Mouse (Mus musculus): Measurements from ENCODE around the gene Ift43. TPM values are rescaled to one million over a fixed set of nuclear protein-coding genes. Genes with fewer than 3 reads are reported as not detected.

The Ift43 gene
- polyA plus RNA-seq, 1 experiment from 2014 or later: 116 TPM

- H3K4me3 ChIP-seq (ENCODE audit: low read length): no peak overlapping the region
- no peaks in the 10 kb centered on the region for H3K27me3 ChIP-seq (ENCODE audit: control insufficient read depth, insufficient read depth, low read length)
- no peak overlapping the region for H3K9ac ChIP-seq (ENCODE audit: low read length)
- peaks cover 8% of the 10 kb centered on the region for H3K4me1 ChIP-seq (ENCODE audit: control insufficient read depth, insufficient read depth, low read length)
- no peak for ATAC-seq (replicated peaks; ENCODE audit: extremely low read depth, insufficient read depth, low FRiP score)
- WGBS: 63% methylated on average over 6 of the region's 6 CpGs
- no peak overlapping the region for H3K27ac ChIP-seq (ENCODE audit: low read length)
- no peaks in the 10 kb centered on the region for H3K9me3 ChIP-seq (replicated peaks; ENCODE audit: control insufficient read depth, low read length)
- no peak overlapping the region for H3K4me2 ChIP-seq (ENCODE audit: low read depth, low read length)
- peaks cover 2% of the 10 kb centered on the region; the same call in 1 of the 2 replicates for H3K36me3 ChIP-seq (ENCODE audit: control insufficient read depth, insufficient read depth)
Measured at GRCm38 (mm10) chr12:86128122-86128521, 45.8 kb downstream of the Ift43 start.

GRCm38 (mm10) chr12:86129005-86129404 lies 46.7 kb downstream of the Ift43 start:
- Histone ChIP-seq H3K4me1 (ENCODE audit: control insufficient read depth, insufficient read depth, low read length) (peaks cover 8% of the 10 kb centered on the region), H3K4me2 (ENCODE audit: low read depth, low read length) (no peak overlapping the region), H3K4me3 (ENCODE audit: low read length) (no peak overlapping the region), H3K27ac (ENCODE audit: low read length) (no peak overlapping the region), H3K9ac (ENCODE audit: low read length) (no peak overlapping the region), H3K36me3 (ENCODE audit: control insufficient read depth, insufficient read depth) (no peaks in the 10 kb centered on the region; the same call in 1 of the 2 replicates), H3K9me3 (replicated peaks; ENCODE audit: control insufficient read depth, low read length) (no peaks in the 10 kb centered on the region), H3K27me3 (ENCODE audit: control insufficient read depth, insufficient read depth, low read length) (no peaks in the 10 kb centered on the region)
- 88% methylated on average over 8 of the region's 8 CpGs for WGBS
- ATAC-seq (replicated peaks; ENCODE audit: extremely low read depth, insufficient read depth, low FRiP score): no peak

GRCm38 (mm10) chr12:86129696-86130095 lies 47.4 kb downstream of the Ift43 start:
- Histone ChIP-seq H3K36me3 (ENCODE audit: control insufficient read depth, insufficient read depth) (no peaks in the 10 kb centered on the region), H3K27ac (ENCODE audit: low read length) (no peak overlapping the region), H3K4me2 (ENCODE audit: low read depth, low read length) (no peak overlapping the region), H3K9ac (ENCODE audit: low read length) (no peak overlapping the region; the same call in 1 of the 2 replicates), H3K4me1 (ENCODE audit: control insufficient read depth, insufficient read depth, low read length) (peaks cover 9% of the 10 kb centered on the region), H3K9me3 (replicated peaks; ENCODE audit: control insufficient read depth, low read length) (no peaks in the 10 kb centered on the region), H3K4me3 (ENCODE audit: low read length) (no peak overlapping the region), H3K27me3 (ENCODE audit: control insufficient read depth, insufficient read depth, low read length) (no peaks in the 10 kb centered on the region)
- no peak for ATAC-seq (replicated peaks; ENCODE audit: extremely low read depth, insufficient read depth, low FRiP score)
- 32% methylated on average over 10 of the region's 10 CpGs for WGBS

- no peak overlapping the region for H3K4me3 ChIP-seq (ENCODE audit: low read length)
- no peak overlapping the region for H3K27ac ChIP-seq (ENCODE audit: low read length)
- H3K36me3 ChIP-seq (ENCODE audit: control insufficient read depth, insufficient read depth): no peaks in the 10 kb centered on the region
- no peak for ATAC-seq (replicated peaks; ENCODE audit: extremely low read depth, insufficient read depth, low FRiP score)
- 19% methylated on average over 2 of the region's 2 CpGs for WGBS
- no peaks in the 10 kb centered on the region for H3K27me3 ChIP-seq (ENCODE audit: control insufficient read depth, insufficient read depth, low read length)
- peaks cover 19% of the 10 kb centered on the region for H3K4me1 ChIP-seq (ENCODE audit: control insufficient read depth, insufficient read depth, low read length)
- no peak overlapping the region for H3K9ac ChIP-seq (ENCODE audit: low read length)
- H3K4me2 ChIP-seq (ENCODE audit: low read depth, low read length): no peak overlapping the region
- no peaks in the 10 kb centered on the region for H3K9me3 ChIP-seq (replicated peaks; ENCODE audit: control insufficient read depth, low read length)
Measured at GRCm38 (mm10) chr12:86132799-86133198, 50.5 kb downstream of the Ift43 start.

- H3K4me2 ChIP-seq (ENCODE audit: low read depth, low read length): no peak overlapping the region
- no peak overlapping the region for H3K9ac ChIP-seq (ENCODE audit: low read length)
- ATAC-seq (replicated peaks; ENCODE audit: extremely low read depth, insufficient read depth, low FRiP score): no peak
- no peak overlapping the region for H3K4me3 ChIP-seq (ENCODE audit: low read length)
- no peak overlapping the region for H3K27ac ChIP-seq (ENCODE audit: low read length)
- H3K9me3 ChIP-seq (replicated peaks; ENCODE audit: control insufficient read depth, low read length): no peaks in the 10 kb centered on the region
- H3K36me3 ChIP-seq (ENCODE audit: control insufficient read depth, insufficient read depth): 0 out of 2 replicates have a peak, but pooled peaks cover 5% of the 10 kb centered on the region
- peaks cover 10% of the 10 kb centered on the region for H3K4me1 ChIP-seq (ENCODE audit: control insufficient read depth, insufficient read depth, low read length)
- H3K27me3 ChIP-seq (ENCODE audit: control insufficient read depth, insufficient read depth, low read length): no peaks in the 10 kb centered on the region
- 61% methylated on average over 4 of the region's 4 CpGs for WGBS
Measured at GRCm38 (mm10) chr12:86135691-86136090, 53.4 kb downstream of the Ift43 start.

GRCm38 (mm10) chr12:86138696-86139095 lies 56.4 kb downstream of the Ift43 start:
- Histone ChIP-seq H3K4me1 (ENCODE audit: control insufficient read depth, insufficient read depth, low read length) (peaks cover 10% of the 10 kb centered on the region), H3K27me3 (ENCODE audit: control insufficient read depth, insufficient read depth, low read length) (no peaks in the 10 kb centered on the region), H3K27ac (ENCODE audit: low read length) (no peak overlapping the region), H3K4me2 (ENCODE audit: low read depth, low read length) (no peak overlapping the region), H3K9me3 (replicated peaks; ENCODE audit: control insufficient read depth, low read length) (no peaks in the 10 kb centered on the region), H3K36me3 (ENCODE audit: control insufficient read depth, insufficient read depth) (0 out of 2 replicates have a peak, but pooled peaks cover 5% of the 10 kb centered on the region), H3K4me3 (ENCODE audit: low read length) (no peak overlapping the region), H3K9ac (ENCODE audit: low read length) (no peak overlapping the region)
- 89% methylated on average over 9 of the region's 9 CpGs for WGBS
- ATAC-seq (replicated peaks; ENCODE audit: extremely low read depth, insufficient read depth, low FRiP score): no peak

GRCm38 (mm10) chr12:86142389-86142788 lies 60.0 kb downstream of the Ift43 start:
- H3K9me3 ChIP-seq (replicated peaks; ENCODE audit: control insufficient read depth, low read length): no peaks in the 10 kb centered on the region
- no peaks in the 10 kb centered on the region for H3K27me3 ChIP-seq (ENCODE audit: control insufficient read depth, insufficient read depth, low read length)
- 83% methylated on average over 1 of the region's 1 CpGs for WGBS
- H3K9ac ChIP-seq (ENCODE audit: low read length): no peak overlapping the region
- H3K27ac ChIP-seq (ENCODE audit: low read length): no peak overlapping the region
- H3K4me3 ChIP-seq (ENCODE audit: low read length): no peak overlapping the region
- H3K36me3 ChIP-seq (ENCODE audit: control insufficient read depth, insufficient read depth): peaks cover 7% of the 10 kb centered on the region; the same call in 1 of the 2 replicates
- no peaks in the 10 kb centered on the region for H3K4me1 ChIP-seq (ENCODE audit: control insufficient read depth, insufficient read depth, low read length)
- no peak overlapping the region for H3K4me2 ChIP-seq (ENCODE audit: low read depth, low read length)
- no peak for ATAC-seq (replicated peaks; ENCODE audit: extremely low read depth, insufficient read depth, low FRiP score)

- Histone ChIP-seq H3K9me3 (replicated peaks; ENCODE audit: control insufficient read depth, low read length) (no peaks in the 10 kb centered on the region; the same call in none of the 2 replicates), H3K4me1 (ENCODE audit: control insufficient read depth, insufficient read depth, low read length) (no peaks in the 10 kb centered on the region), H3K4me2 (ENCODE audit: low read depth, low read length) (no peak overlapping the region), H3K27ac (ENCODE audit: low read length) (no peak overlapping the region), H3K27me3 (ENCODE audit: control insufficient read depth, insufficient read depth, low read length) (no peaks in the 10 kb centered on the region), H3K36me3 (ENCODE audit: control insufficient read depth, insufficient read depth) (peaks cover 6% of the 10 kb centered on the region; the same call in 1 of the 2 replicates), H3K9ac (ENCODE audit: low read length) (no peak overlapping the region), H3K4me3 (ENCODE audit: low read length) (no peak overlapping the region)
- 93% methylated on average over 3 of the region's 3 CpGs for WGBS
- ATAC-seq (replicated peaks; ENCODE audit: extremely low read depth, insufficient read depth, low FRiP score): no peak
Measured at GRCm38 (mm10) chr12:86146246-86146645, 63.9 kb downstream of the Ift43 start.

GRCm38 (mm10) chr12:86148271-86148670 lies 65.9 kb downstream of the Ift43 start:
- no peak for ATAC-seq (replicated peaks; ENCODE audit: extremely low read depth, insufficient read depth, low FRiP score)
- H3K9me3 ChIP-seq (replicated peaks; ENCODE audit: control insufficient read depth, low read length): no peaks in the 10 kb centered on the region; the same call in none of the 2 replicates
- H3K9ac ChIP-seq (ENCODE audit: low read length): no peak overlapping the region
- no peak overlapping the region for H3K27ac ChIP-seq (ENCODE audit: low read length)
- peaks cover 15% of the 10 kb centered on the region for H3K4me1 ChIP-seq (ENCODE audit: control insufficient read depth, insufficient read depth, low read length)
- 76% methylated on average over 6 of the region's 6 CpGs for WGBS
- H3K4me3 ChIP-seq (ENCODE audit: low read length): no peak overlapping the region
- no peaks in the 10 kb centered on the region for H3K27me3 ChIP-seq (ENCODE audit: control insufficient read depth, insufficient read depth, low read length)
- H3K4me2 ChIP-seq (ENCODE audit: low read depth, low read length): no peak overlapping the region
- H3K36me3 ChIP-seq (ENCODE audit: control insufficient read depth, insufficient read depth): peaks cover 6% of the 10 kb centered on the region; the same call in 1 of the 2 replicates

Measured in heart, embryonic 16.5 days (tissue).